Mouse (Mus musculus): ENCODE data around the gene Pdgfb. TPM values are rescaled to one million over a fixed set of nuclear protein-coding genes. Genes with fewer than 3 reads are reported as not detected.
A peak's percentile ranks its signal among the peaks of the same experiment; 100 is the strongest.

The Pdgfb gene
- total and polyA plus RNA-seq, 3 experiments = 0.23 to 0.72 TPM; not detected in 1

DNA sequence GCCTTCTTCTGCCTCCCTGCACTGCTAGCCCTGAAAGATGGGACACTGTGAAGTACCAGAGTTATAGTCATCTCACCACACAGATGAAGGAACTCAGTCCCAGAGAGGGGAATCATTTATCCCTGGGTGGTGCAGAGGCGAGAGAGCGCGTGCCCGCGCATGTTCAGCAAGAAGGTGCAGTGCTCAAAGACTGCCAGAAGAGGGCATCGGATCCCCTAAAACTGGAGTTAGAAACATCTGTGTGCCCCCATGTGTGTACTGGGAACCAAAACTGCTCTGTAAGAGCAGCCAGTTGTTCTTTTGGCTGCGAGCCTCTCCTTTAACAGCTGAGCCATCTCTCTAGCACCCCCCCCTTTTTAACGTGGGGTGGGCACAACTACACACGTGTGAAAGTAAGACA is 68.0 kb downstream of the Pdgfb start:
- Histone ChIP-seq H3K27ac (ENCODE audit: control insufficient read depth, low read depth, low read length) (no peak overlapping the region), H3K4me3 (ENCODE audit: control insufficient read depth in 1 of 2, insufficient read depth in 1 of 2, low read depth in 2 of 2, low read length in 2 of 2) (peak overlapping the region in 1 of 2 experiments; percentile 38; a peak in 1 of 4 replicates), H3K36me3 (ENCODE audit: control insufficient read depth in 1 of 2, insufficient read depth in 2 of 2, low read length in 2 of 2) (no peaks in the 10 kb centered on the region), H3K9me3 (replicated peaks; ENCODE audit: insufficient read depth, low read length) (no peaks in the 10 kb centered on the region), H3K79me2 (ENCODE audit: control insufficient read depth, insufficient read depth, low read length, poor library complexity) (no peaks in the 10 kb centered on the region), H3K27me3 (ENCODE audit: control insufficient read depth in 1 of 2, insufficient read depth in 2 of 2, low read length in 2 of 2) (no peaks in the 10 kb centered on the region), H3K9ac (ENCODE audit: control insufficient read depth, low read depth, low read length, poor library complexity, severe bottlenecking) (no peak overlapping the region), H3K4me1 (ENCODE audit: control insufficient read depth in 1 of 2, insufficient read depth in 2 of 2, low read length in 2 of 2) (no peaks in the 10 kb centered on the region)
- TF ChIP-seq NELFE (IDR thresholded peaks at IDR 0.05; ENCODE audit: low read depth, low read length) (no peak), SIN3A (IDR thresholded peaks at IDR 0.05; ENCODE audit: low read length) (peak; percentile 39; the same call in 1 of the 2 replicates), TCF12 (IDR thresholded peaks at IDR 0.05; ENCODE audit: low read depth, low read length) (no peak), POLR2AphosphoS5 (IDR thresholded peaks at IDR 0.05; ENCODE audit: borderline replicate concordance, low read depth, low read length) (no peak), MAFK (IDR thresholded peaks at IDR 0.05; ENCODE audit: borderline replicate concordance, low read depth, low read length) (no peak), GABPA (IDR thresholded peaks at IDR 0.05; ENCODE audit: low read depth, low read length) (no peak), MAX (IDR thresholded peaks at IDR 0.05; ENCODE audit: low read length) (no peak), RAD21 (IDR thresholded peaks at IDR 0.05; ENCODE audit: low read depth, low read length) (peak; percentile 73), E2F4 (IDR thresholded peaks at IDR 0.05; ENCODE audit: borderline replicate concordance, low read depth, low read length) (no peak), USF2 (IDR thresholded peaks at IDR 0.05; ENCODE audit: borderline replicate concordance in 1 of 2, insufficient read depth in 1 of 2, low read depth in 1 of 2, low read length in 2 of 2) (no peak), POLR2AphosphoS2 (IDR thresholded peaks at IDR 0.05; ENCODE audit: low read length) (no peak), ZC3H11A (IDR thresholded peaks at IDR 0.05; ENCODE audit: low read depth, low read length) (peak; percentile 81), RCOR1 (IDR thresholded peaks at IDR 0.05; ENCODE audit: low read depth, low read length) (no peak), CTCF (IDR thresholded peaks at IDR 0.05 in 2 of 3, conservative IDR thresholded peaks at IDR 0.05 in 1 of 3; ENCODE audit: control insufficient read depth in 1 of 3, insufficient read depth in 1 of 3, low read depth in 2 of 3, low read length in 3 of 3, poor library complexity in 1 of 3, severe bottlenecking in 1 of 3) (peak; percentile 77 to 81 (median 79)), MEF2A (IDR thresholded peaks at IDR 0.05; ENCODE audit: extremely low read depth, insufficient replicate concordance, low read depth, low read length, poor library complexity, severe bottlenecking) (no peak), USF1 (IDR thresholded peaks at IDR 0.05; ENCODE audit: low read depth, low read length) (no peak), MYB (IDR thresholded peaks at IDR 0.05; ENCODE audit: low read depth, low read length) (no peak), HCFC1 (IDR thresholded peaks at IDR 0.05; ENCODE audit: low read depth, low read length) (peak; percentile 35; the same call in 1 of the 2 replicates), GATA1 (IDR thresholded peaks at IDR 0.05; ENCODE audit: low read depth, low read length) (no peak), ELF1 (IDR thresholded peaks at IDR 0.05; ENCODE audit: low read depth, low read length) (no peak), CHD1 (IDR thresholded peaks at IDR 0.05; ENCODE audit: low read depth, low read length) (no peak), TBP (IDR thresholded peaks at IDR 0.05; ENCODE audit: low read depth, low read length) (peak; percentile 33; the same call in 1 of the 2 replicates), ZMIZ1 (IDR thresholded peaks at IDR 0.05; ENCODE audit: low read depth, low read length) (no peak), JUND (IDR thresholded peaks at IDR 0.05; ENCODE audit: low read depth, low read length) (no peak), ZKSCAN1 (IDR thresholded peaks at IDR 0.05; ENCODE audit: low read depth, low read length) (no peak), POLR2A (IDR thresholded peaks at IDR 0.05; ENCODE audit: control insufficient read depth in 1 of 2, insufficient read depth in 1 of 2, low read depth in 1 of 2, low read length in 2 of 2, poor library complexity in 1 of 2) (no peak), EP300 (IDR thresholded peaks at IDR 0.05; ENCODE audit: low read depth in 1 of 2, low read length in 2 of 2) (no peak), ZNF384 (IDR thresholded peaks at IDR 0.05; ENCODE audit: low read depth, low read length) (no peak), SMC3 (IDR thresholded peaks at IDR 0.05; ENCODE audit: low read depth, low read length) (peak; percentile 86), NRF1 (IDR thresholded peaks at IDR 0.05; ENCODE audit: insufficient read depth, low read depth, low read length, poor library complexity, severe bottlenecking) (peak; percentile 81), TAL1 (IDR thresholded peaks at IDR 0.05; ENCODE audit: low read length) (no peak), MXI1 (IDR thresholded peaks at IDR 0.05; ENCODE audit: low read depth, low read length) (no peak; the same call in 1 of the 2 replicates), ETS1 (IDR thresholded peaks at IDR 0.05; ENCODE audit: low read depth, low read length) (no peak), MYC (IDR thresholded peaks at IDR 0.05; ENCODE audit: low read depth, low read length) (peak; percentile 64; the same call in 1 of the 2 replicates), MAZ (IDR thresholded peaks at IDR 0.05; ENCODE audit: low read depth, low read length) (peak; percentile 45; the same call in 1 of the 2 replicates)
- peak; percentile 89 for DNase-seq (ENCODE audit: low read depth, low spot score)

All from MEL (cell line).